Mouse (Mus musculus) stomach, embryonic 16.5 days (tissue): ENCODE measurements around the gene Tenm4. TPM values are rescaled to one million over a fixed set of nuclear protein-coding genes. Genes with fewer than 3 reads are reported as not detected.

ENCODE experiments used
- ATAC-seq: fragments of 200-750 bp; cut with Nextera tagmentation; 2 replicates; pipeline ENCODE4 v1.8.0; 2017; ENCODE audit warnings: moderate number of reproducible peaks, moderate TSS enrichment; ENCODE audit not compliant: insufficient read depth, low FRiP score
- H3K27ac ChIP-seq: fragments of 300-500 bp; sonication (generic); 2 replicates; pipeline ENCODE4 v1.5.1; 2014; ENCODE audit warnings: low read length
- H3K27me3 ChIP-seq: fragments of 300-500 bp; sonication (generic); 2 replicates; pipeline ENCODE4 v1.6.1; 2014; ENCODE audit warnings: low read length, control low read depth, mixed read lengths; ENCODE audit not compliant: control insufficient read depth, insufficient read depth
- H3K36me3 ChIP-seq: fragments of 300-500 bp; sonication (generic); 2 replicates; pipeline ENCODE4 v1.6.1; 2014; ENCODE audit warnings: low read length; ENCODE audit not compliant: control insufficient read depth, insufficient read depth
- H3K4me1 ChIP-seq: fragments of 300-500 bp; sonication (generic); 2 replicates; pipeline ENCODE4 v1.6.1; 2014; ENCODE audit warnings: low read length, control low read depth, mixed read lengths; ENCODE audit not compliant: control insufficient read depth, insufficient read depth
- H3K4me2 ChIP-seq: fragments of 300-500 bp; sonication (generic); 2 replicates; pipeline ENCODE4 v1.6.1; 2014; ENCODE audit warnings: low read depth, low read length, mixed read lengths
- H3K4me3 ChIP-seq: fragments of 300-500 bp; sonication (generic); replicated peaks from 2 replicates; pipeline ENCODE4 v1.5.1; 2014; ENCODE audit warnings: mild to moderate bottlenecking, low read length
- H3K9ac ChIP-seq: fragments of 300-500 bp; sonication (generic); 2 replicates; pipeline ENCODE4 v1.6.1; 2014; ENCODE audit warnings: low read length
- H3K9me3 ChIP-seq: fragments of 300-500 bp; sonication (generic); replicated peaks from 2 replicates; pipeline ENCODE4 v1.6.1; 2016; ENCODE audit warnings: low read length, control low read depth; ENCODE audit not compliant: control insufficient read depth
- WGBS: fragments of 180-500 bp; shearing (Covaris S2); extraction: QIAGEN DNeasy Blood & Tissue Kit; methylation state at CpG from one replicate; pipeline ENCODE4 v1.1.7; 2014; 5-methylcytosine and 5-hydroxymethylcytosine counted together
- polyA plus RNA-seq: library from polyadenylated mRNA; unstranded; fragments of >200 nt; fragmentation: Nextera tagmentation; extraction: Ambion mirVana; gene quantifications from 2 replicates; pipeline ENCODE4 v1.2.1, GENCODE M21; 2015

Gene Tenm4
- polyA plus RNA-seq, 1 experiment from 2014 or later, result 22.7 TPM

- no peak overlapping the region for H3K27ac ChIP-seq
- no peak overlapping the region for H3K4me2 ChIP-seq
- WGBS, result 49% methylated on average over 6 of the region's 6 CpGs
- no peaks in the 10 kb centered on the region for H3K4me1 ChIP-seq
- no peaks in the 10 kb centered on the region for H3K27me3 ChIP-seq
- H3K4me3 ChIP-seq, result no peak overlapping the region
- H3K36me3 ChIP-seq, result no peaks in the 10 kb centered on the region
- H3K9ac ChIP-seq, result no peak overlapping the region
- no peaks in the 10 kb centered on the region for H3K9me3 ChIP-seq
- no peak for ATAC-seq
These were observed 219.1 kb downstream of the Tenm4 start for GRCm38 (mm10) chr7:96390034-96390670.

DNA sequence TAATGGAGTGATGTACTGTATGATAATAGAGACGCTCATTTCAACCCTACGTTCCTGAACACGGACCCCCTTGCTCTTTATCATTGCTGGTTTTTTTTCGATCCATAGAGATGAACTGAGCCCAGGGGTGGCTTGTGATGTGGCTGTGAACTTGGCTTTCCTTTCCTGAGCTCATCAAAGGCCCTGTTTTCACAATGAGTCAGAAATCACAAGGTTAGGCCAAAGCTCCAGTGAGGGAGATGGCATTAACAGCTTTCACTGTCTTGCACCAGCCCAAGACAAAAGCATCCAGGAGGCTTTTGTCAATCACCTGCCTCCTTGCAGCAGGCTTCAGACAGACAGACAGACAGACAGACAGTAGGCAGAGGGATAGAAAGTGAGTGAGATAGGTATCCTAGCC, 219.8 kb downstream of the Tenm4 start:
- Histone ChIP-seq H3K9ac (no peak overlapping the region), H3K27me3 (no peaks in the 10 kb centered on the region), H3K4me2 (no peak overlapping the region), H3K27ac (no peak overlapping the region), H3K9me3 (no peaks in the 10 kb centered on the region), H3K4me3 (no peak overlapping the region), H3K36me3 (no peaks in the 10 kb centered on the region), H3K4me1 (no peaks in the 10 kb centered on the region)
- 90% methylated on average over 4 of the region's 4 CpGs for WGBS
- ATAC-seq, result no peak

- no peak for ATAC-seq
- 80% methylated on average over 6 of the region's 6 CpGs for WGBS
- Histone ChIP-seq H3K9me3 (no peaks in the 10 kb centered on the region), H3K27me3 (no peaks in the 10 kb centered on the region), H3K36me3 (no peaks in the 10 kb centered on the region), H3K4me2 (no peak overlapping the region), H3K27ac (no peak overlapping the region), H3K9ac (no peak overlapping the region), H3K4me1 (no peaks in the 10 kb centered on the region), H3K4me3 (no peak overlapping the region)
These were observed 220.9 kb downstream of the Tenm4 start for GRCm38 (mm10) chr7:96391797-96392472.

- no peak overlapping the region for H3K4me2 ChIP-seq
- WGBS, result 93% methylated on average over 2 of the region's 2 CpGs
- no peaks in the 10 kb centered on the region for H3K4me1 ChIP-seq
- no peaks in the 10 kb centered on the region for H3K36me3 ChIP-seq
- H3K27ac ChIP-seq, result no peak overlapping the region
- H3K4me3 ChIP-seq, result no peak overlapping the region
- H3K9ac ChIP-seq, result no peak overlapping the region
- no peaks in the 10 kb centered on the region for H3K27me3 ChIP-seq
- ATAC-seq, result no peak
- no peaks in the 10 kb centered on the region for H3K9me3 ChIP-seq
These were observed 221.6 kb downstream of the Tenm4 start for GRCm38 (mm10) chr7:96392600-96392999.

GRCm38 (mm10) chr7:96397940-96398339, 226.9 kb downstream of the Tenm4 start:
- Histone ChIP-seq H3K36me3 (no peaks in the 10 kb centered on the region), H3K4me2 (no peak overlapping the region), H3K4me1 (no peaks in the 10 kb centered on the region), H3K27ac (no peak overlapping the region), H3K9ac (no peak overlapping the region), H3K9me3 (no peaks in the 10 kb centered on the region), H3K4me3 (no peak overlapping the region), H3K27me3 (no peaks in the 10 kb centered on the region)
- no peak for ATAC-seq
- WGBS, result 88% methylated on average over 1 of the region's 1 CpGs

GRCm38 (mm10) chr7:96400411-96400810, 229.4 kb downstream of the Tenm4 start:
- no peaks in the 10 kb centered on the region for H3K27me3 ChIP-seq
- no peak overlapping the region for H3K4me3 ChIP-seq
- H3K4me1 ChIP-seq, result no peaks in the 10 kb centered on the region
- H3K36me3 ChIP-seq, result no peaks in the 10 kb centered on the region
- no peak for ATAC-seq
- no peak overlapping the region for H3K4me2 ChIP-seq
- H3K27ac ChIP-seq, result no peak overlapping the region
- 52% methylated on average over 11 of the region's 11 CpGs for WGBS
- no peak overlapping the region for H3K9ac ChIP-seq
- no peaks in the 10 kb centered on the region for H3K9me3 ChIP-seq

- H3K27ac ChIP-seq, result no peak overlapping the region
- H3K9me3 ChIP-seq, result no peaks in the 10 kb centered on the region
- WGBS, result 69% methylated on average over 8 of the region's 8 CpGs
- H3K4me2 ChIP-seq, result no peak overlapping the region
- H3K36me3 ChIP-seq, result no peaks in the 10 kb centered on the region
- H3K4me1 ChIP-seq, result no peaks in the 10 kb centered on the region
- no peak for ATAC-seq
- H3K4me3 ChIP-seq, result no peak overlapping the region
- H3K27me3 ChIP-seq, result no peaks in the 10 kb centered on the region
- no peak overlapping the region for H3K9ac ChIP-seq
These were observed 235.7 kb downstream of the Tenm4 start for GRCm38 (mm10) chr7:96406630-96407214.

DNA sequence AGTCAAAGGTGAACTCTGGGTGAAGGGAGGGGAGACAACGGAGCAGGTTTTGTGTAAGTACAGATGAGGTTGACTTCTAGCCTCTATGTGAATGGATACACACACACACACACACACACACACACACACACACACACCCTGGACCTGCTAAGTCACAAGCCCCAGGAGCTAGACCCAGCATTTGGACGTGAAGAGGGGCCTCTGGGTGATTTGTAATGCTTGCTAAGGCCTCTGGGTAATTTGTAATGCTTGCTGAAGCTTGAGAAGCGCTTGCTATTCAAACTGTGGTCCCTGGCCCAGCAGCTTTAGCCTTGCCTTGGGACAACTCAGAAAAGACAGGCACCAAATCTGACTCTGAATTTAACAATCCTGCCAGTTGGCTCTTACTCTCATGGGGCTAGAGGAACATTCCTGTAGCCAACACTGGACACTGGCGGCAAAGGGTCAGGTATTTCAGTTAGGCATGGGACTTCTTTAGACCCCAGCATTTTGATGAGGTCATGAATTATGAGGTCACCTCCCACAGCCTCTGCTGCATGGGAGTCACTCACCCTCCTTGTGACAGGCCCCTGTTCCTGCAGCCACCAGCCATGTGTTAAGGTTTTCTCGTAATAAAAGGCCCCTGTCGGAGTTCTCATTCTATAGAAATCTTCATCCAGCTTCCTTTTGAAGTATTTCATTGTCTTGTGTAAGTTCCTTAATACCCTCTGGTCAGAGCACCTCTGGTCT, 237.3 kb downstream of the Tenm4 start:
- WGBS, result 76% methylated on average over 6 of the region's 6 CpGs
- Histone ChIP-seq H3K27me3 (no peaks in the 10 kb centered on the region), H3K4me2 (no peak overlapping the region), H3K9me3 (no peaks in the 10 kb centered on the region), H3K9ac (no peak overlapping the region), H3K36me3 (no peaks in the 10 kb centered on the region), H3K27ac (no peak overlapping the region), H3K4me3 (no peak overlapping the region), H3K4me1 (no peaks in the 10 kb centered on the region)
- no peak for ATAC-seq

DNA sequence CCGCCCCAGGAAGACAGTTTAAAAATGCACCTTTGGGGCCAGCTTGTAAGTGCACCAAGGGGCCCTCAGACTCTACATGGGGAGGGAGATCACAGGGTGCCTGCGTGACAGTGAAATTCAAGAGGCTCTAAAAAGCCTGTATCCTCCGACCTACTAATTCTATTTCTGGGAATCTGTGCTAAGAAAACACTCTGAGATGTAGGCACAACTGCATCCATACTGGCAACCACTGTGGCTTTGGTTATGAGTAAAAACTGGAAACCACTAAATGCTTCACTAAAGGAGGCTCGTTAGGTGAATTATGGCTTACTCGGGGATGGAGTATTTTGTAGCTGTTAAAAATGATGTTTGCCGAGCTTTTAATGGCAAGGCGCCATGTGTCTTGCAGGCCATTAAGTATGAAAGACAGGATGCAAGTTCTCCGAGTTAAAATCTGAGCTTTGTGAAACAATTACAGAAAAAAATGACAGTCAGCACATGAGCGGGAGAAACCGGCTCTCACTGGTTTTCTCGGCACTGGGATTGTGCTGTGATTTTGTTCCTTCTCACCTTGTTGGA, 238.4 kb downstream of the Tenm4 start:
- ATAC-seq, result no peak
- Histone ChIP-seq H3K4me2 (no peak overlapping the region), H3K36me3 (no peaks in the 10 kb centered on the region), H3K9ac (no peak overlapping the region), H3K9me3 (no peaks in the 10 kb centered on the region), H3K27ac (no peak overlapping the region), H3K27me3 (no peaks in the 10 kb centered on the region), H3K4me3 (no peak overlapping the region), H3K4me1 (peaks cover 5% of the 10 kb centered on the region; the same call in 1 of the 2 replicates)
- 67% methylated on average over 11 of the region's 11 CpGs for WGBS
